ENCODE assay signal across 8 mouse cellular contexts in genomic region chr12:83268504-83268922, GRCm38 (mm10).
A peak's percentile ranks its signal among the peaks of the same experiment; 100 is the strongest.
DNase-seq lines count a peak whose midpoint lies in the region; ATAC-seq and TF ChIP-seq lines count a peak whose summit lies in the region.
"Had no signal": no experiment of that assay in that cellular context is flagged by ENCODE, and none has a peak within 500 bp of the region (broad histone marks: within the 10 kb centered on the region; RNA-seq: fewer than 3 reads in every experiment).

No protein-coding gene starts in this region.

- H3K36me3 ChIP-seq in forebrain, postnatal 0 days (ENCODE audit: insufficient read depth), result no peaks in the 10 kb centered on the region
- no peaks in the 10 kb centered on the region for H3K36me3 ChIP-seq in midbrain, postnatal 0 days (ENCODE audit: insufficient read depth, low read length)
- H3K36me3 ChIP-seq: liver, embryonic 15.5 days had no signal

- no peak overlapping the region; the same call in 1 of the 2 replicates for H3K4me2 ChIP-seq in forebrain, postnatal 0 days (ENCODE audit: low read depth)
- H3K4me2 ChIP-seq in midbrain, postnatal 0 days (ENCODE audit: low read depth, low read length, poor library complexity, severe bottlenecking), result no peak overlapping the region
- H3K4me2 ChIP-seq: liver, embryonic 15.5 days had no signal

- TF ChIP-seq CTCF in forebrain, postnatal 0 days (IDR thresholded peaks at IDR 0.05; ENCODE audit: low read depth), result no peak
- no peak for TF ChIP-seq CTCF in midbrain, postnatal 0 days (IDR thresholded peaks at IDR 0.05)

- no peaks in the 10 kb centered on the region for H3K27me3 ChIP-seq in forebrain, postnatal 0 days (ENCODE audit: insufficient read depth, low read length)
- H3K27me3 ChIP-seq in midbrain, postnatal 0 days (ENCODE audit: insufficient read depth, low read length), result no peaks in the 10 kb centered on the region
- H3K27me3 ChIP-seq: liver, embryonic 15.5 days had no signal

- H3K9ac ChIP-seq in forebrain, postnatal 0 days, result no peak overlapping the region
- H3K9ac ChIP-seq in midbrain, postnatal 0 days (replicated peaks; ENCODE audit: low read length, poor library complexity, severe bottlenecking), result no peak overlapping the region
- H3K9ac ChIP-seq: liver, embryonic 15.5 days had no signal

- peak overlapping the region; percentile 16; the same call in 1 of the 2 replicates for H3K27ac ChIP-seq in forebrain, postnatal 0 days (ENCODE audit: low read depth, low read length)
- H3K27ac ChIP-seq in midbrain, postnatal 0 days (ENCODE audit: low read depth, low read length), result 0 out of 2 replicates have a peak overlapping the region, but pooled peaks have one; percentile 33
- H3K27ac ChIP-seq: liver, embryonic 15.5 days had no signal

- ATAC-seq in forebrain, postnatal 0 days, result peak; percentile 87
- ATAC-seq in midbrain, postnatal 0 days (ENCODE audit: low FRiP score), result peak; percentile 41

- peak; percentile 75 for DNase-seq in 3T3-L1 (ENCODE audit: low read depth, low spot score)
- peak; percentile 67 for DNase-seq in adrenal gland, postnatal 10 days
- DNase-seq in forebrain, postnatal 0 days, result peak; percentile 72
- peak; percentile 85 to 87 for DNase-seq in heart, postnatal 10 days
- peak; percentile 58 to 61 for DNase-seq in layer of hippocampus, adult 8-10 months (ENCODE audit: low spot score in 2 of 2)
- DNase-seq in midbrain, postnatal 0 days (ENCODE audit: low spot score), result peak; percentile 86
- no peak for DNase-seq in B cell, adult 2 months

- intact Hi-C loops in heart, postnatal 10 days (cut with DNase I), result no loop called here

- H3K9me3 ChIP-seq in forebrain, postnatal 0 days (ENCODE audit: low read length), result no peaks in the 10 kb centered on the region
- H3K9me3 ChIP-seq in midbrain, postnatal 0 days (ENCODE audit: low read length), result no peaks in the 10 kb centered on the region
- H3K9me3 ChIP-seq: liver, embryonic 15.5 days had no signal

- H3K4me1 ChIP-seq in forebrain, postnatal 0 days (ENCODE audit: insufficient read depth), result no peaks in the 10 kb centered on the region
- H3K4me1 ChIP-seq in midbrain, postnatal 0 days (ENCODE audit: insufficient read depth, low read length), result no peaks in the 10 kb centered on the region
- H3K4me1 ChIP-seq: liver, embryonic 15.5 days had no signal

- 38% methylated on average over 11 of the region's 11 CpGs for WGBS in forebrain, postnatal 0 days
- 62% methylated on average over 10 of the region's 11 CpGs for WGBS in midbrain, postnatal 0 days

- no peak overlapping the region for H3K4me3 ChIP-seq in forebrain, postnatal 0 days (ENCODE audit: low read depth, low read length)
- H3K4me3 ChIP-seq in midbrain, postnatal 0 days (ENCODE audit: low read depth, low read length), result no peak overlapping the region
- H3K4me3 ChIP-seq: liver, embryonic 15.5 days had no signal

Comparison
In these comparisons a context has a peak if more than half of its experiments do, and no peak if none do; other contexts are left out.
1. DNase-seq: peak in 3T3-L1 (single experiment), adrenal gland, postnatal 10 days (single experiment), forebrain, postnatal 0 days (single experiment), heart, postnatal 10 days (2 of 2), layer of hippocampus, adult 8-10 months (2 of 2) and midbrain, postnatal 0 days (single experiment); none in B cell, adult 2 months (0 of 2).